Mouse (Mus musculus) CH12.LX (cell line): Measurements from ENCODE around the gene Sgpp2. TPM values are rescaled to one million over a fixed set of nuclear protein-coding genes. Genes with fewer than 3 reads are reported as not detected.

Experiments
- DNase-seq: peaks from one replicate; pipeline ENCODE4 v3.0.0-alpha.2; 2013; ENCODE audit errors: extremely low read depth
- H3K27ac ChIP-seq: 2 replicates; pipeline ENCODE4 v1.5.1; 2012; ENCODE audit warnings: low read depth, mild to moderate bottlenecking, control low read depth, moderate library complexity; ENCODE audit not compliant: insufficient read depth
- H3K27me3 ChIP-seq: replicated peaks from 2 replicates; pipeline ENCODE3; 2012; ENCODE audit warnings: inconsistent platforms
- H3K36me3 ChIP-seq, 2 experiments: replicated peaks in 1 of 2; 2 replicates each; pipeline versions ENCODE3 to v1.6.1; 2012; ENCODE audit warnings: inconsistent platforms in 1 of 2, low read length in 1 of 2, mild to moderate bottlenecking in 1 of 2, mixed read lengths in 1 of 2, moderate library complexity in 1 of 2; ENCODE audit not compliant: control insufficient read depth in 1 of 2, insufficient read depth in 1 of 2
- H3K4me1 ChIP-seq, 2 experiments: 2 replicates each; pipeline ENCODE4 v1.6.1; 2012; ENCODE audit warnings: inconsistent platforms in 1 of 2, moderate library complexity in 1 of 2; ENCODE audit not compliant: insufficient read depth in 2 of 2, control insufficient read depth in 1 of 2
- H3K4me2 ChIP-seq: 2 replicates; pipeline ENCODE4 v1.6.1; 2012; ENCODE audit warnings: low read depth, mild to moderate bottlenecking, control low read depth; ENCODE audit not compliant: poor library complexity, insufficient read depth, severe bottlenecking
- H3K4me3 ChIP-seq, 3 experiments: fragments of 150-350 bp in 1 of 3; sonication (generic) in 1 of 3; replicated peaks in 1 of 3; 2 replicates each; pipeline versions ENCODE3 to v1.5.1; 2011 to 2012; ENCODE audit warnings: low read depth in 2 of 3, low read length in 2 of 3, mild to moderate bottlenecking in 2 of 3, moderate library complexity in 2 of 3, control low read depth in 1 of 3, improper control_type of control experiment in 1 of 3, inconsistent platforms in 1 of 3, mixed read lengths in 1 of 3; ENCODE audit not compliant: poor library complexity in 1 of 3
- H3K79me2 ChIP-seq: replicated peaks from 2 replicates; pipeline ENCODE4 v1.6.1; 2012; ENCODE audit warnings: mild to moderate bottlenecking, moderate library complexity; ENCODE audit not compliant: control insufficient read depth, poor library complexity, insufficient read depth, severe bottlenecking; ENCODE audit errors: extremely low read depth
- H3K9ac ChIP-seq: 2 replicates; pipeline ENCODE4 v1.6.1; 2012; ENCODE audit warnings: low read depth, mild to moderate bottlenecking, control low read depth, moderate library complexity; ENCODE audit not compliant: insufficient read depth
- H3K9me3 ChIP-seq: replicated peaks from 2 replicates; pipeline ENCODE3; 2012; ENCODE audit warnings: low read length, inconsistent platforms, mixed read lengths
- CHD1 ChIP-seq: IDR thresholded peaks from 2 replicates; pipeline ENCODE4 v1.6.1; 2012; ENCODE audit warnings: low read depth, low read length, improper control_type of control experiment, inconsistent platforms
- CTCF ChIP-seq, 2 experiments: IDR thresholded peaks in 1 of 2; conservative IDR thresholded peaks in 1 of 2; 2 replicates each; pipeline ENCODE4 v1.5.1; 2011 to 2012; ENCODE audit warnings: low read depth in 2 of 2, low read length in 2 of 2, improper control_type of control experiment in 1 of 2, inconsistent platforms in 1 of 2, mild to moderate bottlenecking in 1 of 2, moderate library complexity in 1 of 2
- E2F4 ChIP-seq: IDR thresholded peaks from 2 replicates; pipeline ENCODE4 v1.6.1; 2011; ENCODE audit warnings: low read depth, low read length, improper control_type of control experiment; ENCODE audit not compliant: insufficient replicate concordance
- ELF1 ChIP-seq: IDR thresholded peaks from 2 replicates; pipeline ENCODE4 v1.6.1; 2014; ENCODE audit warnings: low read depth, mild to moderate bottlenecking, inconsistent platforms, low read length, improper control_type of control experiment
- EP300 ChIP-seq: IDR thresholded peaks from 2 replicates; pipeline ENCODE4 v1.6.1; 2011; ENCODE audit warnings: low read length, improper control_type of control experiment
- ETS1 ChIP-seq: conservative IDR thresholded peaks from 2 replicates; pipeline ENCODE4 v1.6.1; 2012; ENCODE audit warnings: low read depth, mild to moderate bottlenecking, inconsistent platforms, low read length, improper control_type of control experiment, moderate library complexity
- GABPA ChIP-seq: IDR thresholded peaks from 2 replicates; pipeline ENCODE4 v1.6.1; 2012; ENCODE audit warnings: low read depth, low read length, improper control_type of control experiment, inconsistent platforms; ENCODE audit not compliant: insufficient replicate concordance
- JUN ChIP-seq: IDR thresholded peaks from 2 replicates; pipeline ENCODE4 v1.6.1; 2011; ENCODE audit warnings: low read depth, mild to moderate bottlenecking, low read length, improper control_type of control experiment, moderate library complexity; ENCODE audit not compliant: insufficient read depth
- JUND ChIP-seq: conservative IDR thresholded peaks from 2 replicates; pipeline ENCODE4 v1.6.1; 2011; ENCODE audit warnings: low read depth, low read length, improper control_type of control experiment
- KAT2A ChIP-seq: IDR thresholded peaks from 2 replicates; pipeline ENCODE4 v1.6.1; 2012; ENCODE audit warnings: low read length, improper control_type of control experiment, inconsistent platforms; ENCODE audit not compliant: insufficient replicate concordance
- MAFK ChIP-seq: IDR thresholded peaks from 2 replicates; pipeline ENCODE4 v1.6.1; 2011; ENCODE audit warnings: low read length, improper control_type of control experiment; ENCODE audit not compliant: insufficient replicate concordance
- MAX ChIP-seq: IDR thresholded peaks from 2 replicates; pipeline ENCODE4 v1.6.1; 2011; ENCODE audit warnings: low read length, improper control_type of control experiment
- MAZ ChIP-seq: IDR thresholded peaks from 2 replicates; pipeline ENCODE4 v1.6.1; 2012; ENCODE audit warnings: low read depth, mild to moderate bottlenecking, inconsistent platforms, low read length, improper control_type of control experiment, moderate library complexity
- MEF2A ChIP-seq: IDR thresholded peaks from 2 replicates; pipeline ENCODE4 v1.6.1; 2014; ENCODE audit warnings: low read depth, mild to moderate bottlenecking, inconsistent platforms, low read length, improper control_type of control experiment, borderline replicate concordance
- MXI1 ChIP-seq: IDR thresholded peaks from 2 replicates; pipeline ENCODE4 v1.6.1; 2011; ENCODE audit warnings: mild to moderate bottlenecking, low read depth, low read length, improper control_type of control experiment
- MYC ChIP-seq: IDR thresholded peaks from 2 replicates; pipeline ENCODE4 v1.6.1; 2011; ENCODE audit warnings: low read depth, mild to moderate bottlenecking, improper control_type of control experiment, low read length
- NELFE ChIP-seq: IDR thresholded peaks from 2 replicates; pipeline ENCODE4 v1.6.1; 2011; ENCODE audit warnings: low read depth, low read length, improper control_type of control experiment
- NRF1 ChIP-seq: IDR thresholded peaks from 2 replicates; pipeline ENCODE4 v1.6.1; 2014; ENCODE audit warnings: low read depth, mild to moderate bottlenecking, inconsistent platforms, low read length, improper control_type of control experiment, moderate library complexity
- PAX5 ChIP-seq: IDR thresholded peaks from 2 replicates; pipeline ENCODE4 v1.6.1; 2012; ENCODE audit warnings: low read length, inconsistent platforms, mixed read lengths
- POLR2AphosphoS2 ChIP-seq: IDR thresholded peaks from 2 replicates; pipeline ENCODE4 v1.6.1; 2011; ENCODE audit warnings: low read depth, low read length, improper control_type of control experiment
- RAD21 ChIP-seq: IDR thresholded peaks from 2 replicates; pipeline ENCODE4 v1.6.1; 2011; ENCODE audit warnings: low read depth, mild to moderate bottlenecking, low read length, improper control_type of control experiment, moderate library complexity
- SMC3 ChIP-seq: IDR thresholded peaks from 2 replicates; pipeline ENCODE4 v1.6.1; 2011; ENCODE audit warnings: low read depth, low read length, improper control_type of control experiment
- TBP ChIP-seq: conservative IDR thresholded peaks from 2 replicates; pipeline ENCODE4 v1.6.1; 2011; ENCODE audit warnings: low read depth, low read length, improper control_type of control experiment
- TCF12 ChIP-seq: IDR thresholded peaks from 2 replicates; pipeline ENCODE4 v1.6.1; 2014; ENCODE audit warnings: low read depth, mild to moderate bottlenecking, inconsistent platforms, low read length, improper control_type of control experiment
- UBTF ChIP-seq: IDR thresholded peaks from 2 replicates; pipeline ENCODE4 v1.6.1; 2012; ENCODE audit warnings: low read depth, mild to moderate bottlenecking, inconsistent platforms, low read length, improper control_type of control experiment, moderate library complexity
- USF1 ChIP-seq: IDR thresholded peaks from 2 replicates; pipeline ENCODE4 v1.6.1; 2014; ENCODE audit warnings: low read depth, mild to moderate bottlenecking, inconsistent platforms, low read length, improper control_type of control experiment
- USF2 ChIP-seq: conservative IDR thresholded peaks from 2 replicates; pipeline ENCODE4 v1.6.1; 2011; ENCODE audit warnings: low read depth, low read length, improper control_type of control experiment
- ZC3H11A ChIP-seq: IDR thresholded peaks from 2 replicates; pipeline ENCODE4 v1.6.1; 2012; ENCODE audit warnings: low read depth, mild to moderate bottlenecking, inconsistent platforms, low read length, improper control_type of control experiment
- ZKSCAN1 ChIP-seq: IDR thresholded peaks from 2 replicates; pipeline ENCODE4 v1.6.1; 2012; ENCODE audit warnings: low read depth, inconsistent platforms, low read length, improper control_type of control experiment, borderline replicate concordance
- ZNF384 ChIP-seq: IDR thresholded peaks from 2 replicates; pipeline ENCODE4 v1.6.1; 2012; ENCODE audit warnings: low read depth, low read length, improper control_type of control experiment, inconsistent platforms
- dilution Hi-C: fragments of 300-500 bp; cut with MboI; formaldehyde crosslinking; loops from 2 replicates; pipeline ENCODE4 v1.14.3; 2020; ENCODE audit warnings: low sequenced_read_pairs; ENCODE audit not compliant: extremely low pct_unique_long_range_greater_than_20kb, extremely low pct_ligation_motif_present
- in situ Hi-C: fragments of 300-500 bp; cut with MboI; formaldehyde crosslinking; loops from 3 replicates; pipeline ENCODE4 v1.14.3; 2019; ENCODE audit warnings: low sequenced_read_pairs, low pct_ligation_motif_present, low pct_unique_long_range_greater_than_20kb, mixed read lengths
- polyA plus RNA-seq: library from polyadenylated mRNA; unstranded; fragments of >175 nt; gene quantifications from 2 replicates; pipeline ENCODE4 v1.2.1, GENCODE M21; 2012; ENCODE audit warnings: low read depth; ENCODE audit not compliant: insufficient read length
- total RNA-seq, 2 experiments: library from RNA; depleted of rRNA; stranded (reverse); fragments of 300-350 nt in 1 of 2; fragments of >200 nt in 1 of 2; gene quantifications; 2 replicates each; pipeline ENCODE4 v1.2.3; 2012 to 2014

Sgpp2 gene
- total and polyA plus RNA-seq, 3 experiments, result 0.16 to 0.87 (median 0.59) TPM

DNA sequence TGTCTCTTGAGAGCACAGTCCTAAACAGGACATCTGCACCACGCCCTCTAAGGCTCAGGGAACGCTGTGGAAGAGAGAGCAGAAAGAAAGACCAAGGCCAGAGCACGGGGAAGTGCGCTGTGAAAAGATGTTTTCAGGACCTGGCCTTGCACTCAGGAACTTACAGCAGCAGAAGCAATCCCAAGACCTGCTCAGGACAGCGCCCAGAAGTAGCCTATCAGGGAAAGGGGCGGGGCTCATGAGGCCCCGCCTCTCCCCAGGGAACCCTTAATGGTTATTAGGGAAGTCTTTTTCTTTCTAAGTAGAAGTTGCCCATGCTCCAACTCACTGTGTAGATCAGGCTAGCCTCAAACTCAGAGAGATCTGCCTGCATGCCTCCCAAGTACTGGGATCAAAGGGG lies 102.5 kb downstream of the Sgpp2 start:
- Histone ChIP-seq H3K9me3 (no peaks in the 10 kb centered on the region), H3K9ac (no peak overlapping the region), H3K79me2 (no peaks in the 10 kb centered on the region), H3K27me3 (no peaks in the 10 kb centered on the region), H3K4me1 (peaks cover 0 to 11% of the 10 kb centered on the region in 2 experiments; a peak in 2 of 4 replicates), H3K27ac (no peak overlapping the region), H3K4me3 (no peak overlapping the region), H3K36me3 (peaks cover 16 to 38% of the 10 kb centered on the region in 2 experiments), H3K4me2 (no peak overlapping the region)
- in situ Hi-C loops (loop anchor here (25.0 kb wide), 1 partner anchor 425 kb away; no protein-coding TSS in a partner anchor), dilution Hi-C loops (no loop called here)
- DNase-seq, result no peak
- TF ChIP-seq ZNF384 (no peak), RAD21 (no peak), GABPA (no peak), ZC3H11A (no peak), MAX (no peak), JUN (no peak), ETS1 (no peak), ZKSCAN1 (no peak), CHD1 (no peak), MEF2A (no peak), EP300 (no peak), USF2 (no peak), PAX5 (no peak), MXI1 (no peak), NELFE (no peak), UBTF (no peak), NRF1 (no peak), USF1 (no peak), MAZ (no peak)

DNA sequence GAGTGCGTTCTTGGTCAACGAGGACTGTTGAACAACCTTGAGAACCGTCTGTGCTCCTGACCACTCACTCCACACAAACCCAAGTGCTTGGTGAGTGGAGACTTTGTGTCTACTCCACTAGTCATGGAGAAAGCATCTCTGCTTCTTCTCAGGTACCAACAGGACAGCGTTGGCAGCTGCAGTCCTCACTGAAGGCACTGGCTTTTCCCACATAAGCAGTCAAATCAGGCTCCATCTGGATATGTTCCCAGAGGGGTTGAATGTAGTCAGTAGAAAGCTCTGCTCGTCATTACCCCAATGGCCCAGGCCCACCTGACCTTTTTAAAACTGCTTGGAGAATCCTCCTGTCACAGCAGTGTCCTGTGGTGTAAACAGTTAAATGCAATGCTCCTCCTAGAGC lies 104.3 kb downstream of the Sgpp2 start:
- in situ Hi-C loops, result loop anchor here (25.0 kb wide), 1 partner anchor 427 kb away; no protein-coding TSS in a partner anchor
- dilution Hi-C loops, result no loop called here
- Histone ChIP-seq H3K79me2 (no peaks in the 10 kb centered on the region), H3K27ac (no peak overlapping the region), H3K4me1 (peaks cover 0 to 15% of the 10 kb centered on the region in 2 experiments; a peak in 2 of 4 replicates), H3K4me2 (no peak overlapping the region), H3K27me3 (no peaks in the 10 kb centered on the region), H3K4me3 (no peak overlapping the region), H3K9me3 (no peaks in the 10 kb centered on the region), H3K9ac (no peak overlapping the region), H3K36me3 (peaks cover 21 to 55% of the 10 kb centered on the region in 2 experiments)
- no peak for TF ChIP-seq MYC
- no peak for TF ChIP-seq ZKSCAN1
- no peak for TF ChIP-seq MAFK
- TF ChIP-seq JUND, result no peak
- no peak for TF ChIP-seq TCF12
- no peak for TF ChIP-seq TBP
- TF ChIP-seq SMC3, result no peak
- no peak for TF ChIP-seq E2F4
- TF ChIP-seq CTCF (conservative IDR thresholded peaks at IDR 0.05 in 1 of 2, IDR thresholded peaks at IDR 0.05 in 1 of 2; ENCODE audit: low read depth in 2 of 2, low read length in 2 of 2), result no peak
- no peak for TF ChIP-seq POLR2AphosphoS2
- TF ChIP-seq NELFE, result no peak
- TF ChIP-seq PAX5, result no peak
- TF ChIP-seq KAT2A, result no peak
- TF ChIP-seq USF1, result no peak
- TF ChIP-seq CHD1, result no peak
- no peak for TF ChIP-seq GABPA
- no peak for TF ChIP-seq RAD21
- TF ChIP-seq ELF1, result no peak
- no peak for TF ChIP-seq NRF1
- DNase-seq, result no peak
